Mouse (Mus musculus): ENCODE results near the gene Tigar.

Gene Tigar

DNA sequence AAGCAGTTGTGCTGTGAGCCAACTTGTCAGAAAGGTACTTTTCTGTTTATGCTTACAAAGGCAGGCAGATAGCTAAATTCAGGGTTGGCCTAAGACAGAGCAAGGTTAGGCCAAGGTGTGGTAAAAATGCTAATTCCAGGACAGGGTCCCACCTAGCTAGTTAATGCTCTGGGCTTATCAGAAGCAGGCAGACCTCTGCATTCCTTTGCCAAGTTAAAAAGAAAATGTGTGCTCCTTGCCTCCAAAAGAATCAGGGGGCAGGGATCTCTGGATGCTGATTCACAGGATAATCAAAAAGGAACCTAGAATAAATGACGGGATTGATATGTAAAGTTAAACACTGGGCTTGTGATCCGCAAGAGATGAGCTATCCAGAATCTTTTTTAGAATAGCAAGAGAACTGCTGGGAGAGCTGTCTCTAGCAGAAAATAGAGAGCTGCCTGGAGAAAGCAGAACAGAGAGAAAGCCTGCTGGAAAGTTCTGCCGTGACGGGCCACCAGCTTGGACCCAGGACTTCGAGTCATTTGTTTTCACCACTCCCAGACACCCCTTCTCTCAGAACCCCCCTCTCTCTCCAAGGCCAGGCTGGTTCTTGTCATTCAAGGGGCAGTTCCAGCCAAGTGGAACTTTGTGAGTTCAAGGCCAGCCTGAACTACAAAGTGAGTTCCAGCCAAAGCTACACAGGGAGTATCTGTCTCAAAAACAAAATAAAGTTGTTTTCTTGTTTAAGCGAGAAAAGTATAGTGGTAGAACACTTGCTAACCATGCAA lies 5.7 kb downstream of the Tigar start:
- in situ Hi-C loops (cut with MboI; ENCODE audit: low sequenced_read_pairs) = no loop called here

DNA sequence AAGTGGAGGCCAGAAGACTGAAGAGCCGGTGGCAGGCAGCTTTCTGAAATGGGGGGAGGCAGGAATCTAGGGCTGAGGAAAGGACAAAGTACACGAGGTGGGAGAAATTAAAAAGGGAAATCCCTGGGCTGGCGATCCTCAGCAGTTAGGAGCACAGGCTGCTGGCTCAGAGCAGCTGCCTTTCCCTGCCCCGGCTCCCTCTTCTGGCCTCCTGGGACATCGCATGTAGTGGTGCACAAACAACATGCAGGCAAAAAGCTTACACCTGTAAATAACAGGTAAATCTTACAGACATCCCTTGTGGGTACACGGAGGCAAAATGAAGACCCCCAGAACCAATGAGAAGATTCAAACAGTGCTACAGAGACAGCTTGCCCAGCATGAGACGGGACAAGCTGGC lies 14.8 kb downstream of the Tigar start:
- in situ Hi-C loops (cut with MboI; ENCODE audit: low sequenced_read_pairs) = no loop called here

DNA sequence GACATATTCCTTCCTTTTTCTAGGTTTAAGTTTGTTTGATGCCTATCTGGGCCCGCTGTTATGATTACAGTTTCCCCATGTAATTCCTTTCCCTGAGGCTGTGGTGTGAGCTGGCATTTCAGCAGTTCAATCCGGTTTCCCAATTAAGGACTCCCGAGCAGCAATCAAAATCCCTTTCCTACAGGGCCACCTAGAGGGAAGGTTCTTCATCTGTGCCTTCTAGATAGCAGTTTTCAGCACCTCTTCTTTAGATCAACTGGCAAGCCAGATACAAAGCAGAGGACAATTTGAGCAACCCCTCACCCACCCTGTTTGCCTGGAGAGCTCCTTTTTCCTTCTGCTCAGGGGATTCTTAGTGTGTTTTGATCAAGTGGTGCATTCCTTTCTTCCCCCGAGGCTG lies 22.6 kb downstream of the Tigar start:
- in situ Hi-C loops (cut with MboI; ENCODE audit: low sequenced_read_pairs) = no loop called here

DNA sequence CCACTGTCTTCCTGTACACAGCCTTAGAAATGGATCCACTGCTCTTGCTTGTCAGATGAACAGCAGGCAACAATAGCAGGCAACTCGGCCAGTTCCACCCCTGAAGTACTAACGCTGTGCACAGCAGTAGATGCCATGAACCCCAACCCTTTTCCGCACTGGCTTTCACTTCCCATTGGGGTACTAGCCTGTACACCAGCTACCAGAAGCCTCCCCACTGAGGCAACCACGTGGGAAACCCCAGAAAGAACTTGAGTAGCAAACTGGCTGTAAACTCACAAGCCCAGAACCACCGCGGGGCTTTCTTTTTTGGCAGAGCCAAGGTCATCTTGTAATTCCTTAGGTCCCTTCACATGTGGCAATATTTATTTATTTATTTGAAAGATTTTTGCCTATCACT lies 27.5 kb downstream of the Tigar start:
- in situ Hi-C loops (cut with MboI; ENCODE audit: low sequenced_read_pairs) = no loop called here

DNA sequence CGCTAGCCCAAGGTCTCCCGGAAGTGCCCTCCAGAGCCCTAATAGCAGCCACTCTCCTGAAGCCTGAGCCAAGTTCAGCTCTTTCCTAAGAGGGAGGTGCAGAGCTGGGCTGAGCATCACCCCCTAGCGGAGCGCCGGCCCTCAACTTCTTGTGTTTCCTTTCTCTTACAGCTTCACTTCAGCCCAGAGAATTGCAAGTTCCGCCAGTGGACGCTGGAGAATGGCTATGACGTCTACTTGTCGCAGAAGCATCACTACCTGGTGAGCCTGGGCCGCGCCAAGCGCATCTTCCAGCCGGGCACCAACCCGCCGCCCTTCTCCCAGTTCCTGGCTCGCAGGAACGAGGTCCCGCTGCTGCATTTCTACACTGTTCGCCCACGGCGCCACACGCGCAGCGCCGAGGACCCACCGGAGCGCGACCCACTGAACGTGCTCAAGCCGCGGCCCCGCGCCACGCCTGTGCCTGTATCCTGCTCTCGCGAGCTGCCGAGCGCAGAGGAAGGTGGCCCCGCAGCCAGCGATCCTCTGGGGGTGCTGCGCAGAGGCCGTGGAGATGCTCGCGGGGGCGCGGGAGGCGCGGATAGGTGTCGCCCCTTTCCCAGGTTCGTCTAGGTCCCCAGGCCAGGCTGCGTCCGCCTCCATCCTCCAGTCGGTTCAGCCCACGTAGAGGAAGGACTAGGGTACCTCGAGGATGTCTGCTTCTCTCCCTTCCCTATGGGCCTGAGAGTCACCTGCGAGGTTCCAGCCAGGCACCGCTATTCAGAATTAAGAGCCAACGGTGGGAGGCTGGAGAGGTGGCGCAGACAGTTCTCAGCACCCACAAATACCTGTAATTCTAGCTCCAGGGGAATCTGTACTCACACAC lies 29.3 kb downstream of the Tigar start:
- in situ Hi-C loops (cut with MboI; ENCODE audit: low sequenced_read_pairs) = no loop called here

DNA sequence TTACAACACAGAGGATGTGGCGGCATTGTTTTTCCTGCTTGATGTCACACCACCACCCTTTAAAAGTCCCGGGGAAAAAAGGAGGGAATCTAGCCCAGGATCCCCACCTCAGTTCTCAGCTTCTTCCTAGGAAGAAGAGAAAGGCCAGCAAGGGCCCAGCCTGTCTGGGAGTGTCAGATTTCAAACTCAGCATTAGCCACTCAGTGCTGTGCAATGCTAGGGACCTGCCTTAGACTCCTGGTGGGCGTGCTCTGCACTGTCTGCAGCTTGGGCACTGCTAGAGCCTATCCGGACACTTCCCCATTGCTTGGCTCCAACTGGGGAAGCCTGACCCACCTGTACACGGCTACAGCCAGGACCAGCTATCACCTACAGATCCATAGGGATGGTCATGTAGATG lies 36.5 kb downstream of the Tigar start, which contains the start of gene Fgf23:
Fgf23 (plus strand) TSS at position 86 of the 400 bp plus-strand sequence.
- in situ Hi-C loops (cut with MboI; ENCODE audit: low sequenced_read_pairs) = no loop called here

DNA sequence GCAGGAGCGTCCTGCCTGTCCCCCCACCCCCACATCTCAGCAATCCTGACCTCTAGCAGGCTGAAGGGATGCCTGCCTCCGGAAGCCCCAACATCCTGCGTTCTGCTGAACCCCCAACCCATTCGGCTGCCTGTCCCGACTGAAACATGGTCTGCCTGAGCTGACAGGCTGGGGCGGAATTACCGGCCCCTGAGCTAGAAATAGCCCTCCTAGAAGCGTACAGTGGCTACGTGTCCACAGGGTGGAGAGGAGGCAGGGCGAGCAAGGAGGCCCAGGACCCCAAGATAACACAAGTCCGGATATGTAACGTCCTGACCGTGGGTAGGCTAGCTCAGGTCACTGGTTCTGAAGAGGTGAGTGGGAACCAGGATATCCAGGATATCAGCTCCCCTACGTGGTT lies 44.5 kb downstream of the Tigar start:
- in situ Hi-C loops (cut with MboI; ENCODE audit: low sequenced_read_pairs) = no loop called here

DNA sequence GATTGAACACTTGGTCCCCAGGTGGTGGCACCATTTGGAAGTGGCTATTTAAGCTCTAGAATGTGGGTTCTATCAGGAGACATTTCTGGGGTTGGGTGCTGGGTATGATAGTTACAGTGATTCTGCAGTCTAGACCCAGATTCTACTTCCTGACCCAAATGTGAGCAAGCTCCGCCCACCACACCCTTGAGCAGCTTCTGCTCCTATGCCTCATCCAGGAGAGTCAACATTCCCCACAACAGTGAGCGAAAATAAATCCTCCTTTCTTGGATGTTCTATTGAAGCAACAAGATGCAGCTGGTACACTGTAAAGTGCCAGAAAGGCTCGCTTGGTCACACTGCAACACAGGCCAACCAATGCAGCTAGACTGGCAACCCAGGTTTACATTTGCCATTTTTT lies 45.4 kb downstream of the Tigar start:
- in situ Hi-C loops (cut with MboI; ENCODE audit: low sequenced_read_pairs) = no loop called here

DNA sequence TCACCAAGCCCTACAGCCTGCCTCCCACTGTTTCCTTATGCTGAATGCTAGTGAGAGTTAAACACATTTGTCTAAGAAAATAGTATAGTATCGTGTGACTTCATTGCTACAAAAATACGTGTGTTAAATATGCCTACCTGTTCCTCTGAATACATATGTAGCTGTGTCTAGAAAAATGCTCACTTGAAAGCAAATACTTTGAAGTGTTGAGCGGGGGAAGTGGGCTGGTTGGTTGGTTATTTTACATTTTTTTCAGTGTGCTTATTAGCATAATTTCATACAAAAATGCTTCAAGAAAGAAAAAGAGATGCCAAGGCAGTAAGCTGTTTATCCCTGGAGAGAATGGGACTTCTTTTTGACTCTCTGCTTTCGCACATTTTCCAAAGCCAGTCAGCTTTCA lies 49.4 kb downstream of the Tigar start:
- in situ Hi-C loops (cut with MboI; ENCODE audit: low sequenced_read_pairs) = no loop called here

DNA sequence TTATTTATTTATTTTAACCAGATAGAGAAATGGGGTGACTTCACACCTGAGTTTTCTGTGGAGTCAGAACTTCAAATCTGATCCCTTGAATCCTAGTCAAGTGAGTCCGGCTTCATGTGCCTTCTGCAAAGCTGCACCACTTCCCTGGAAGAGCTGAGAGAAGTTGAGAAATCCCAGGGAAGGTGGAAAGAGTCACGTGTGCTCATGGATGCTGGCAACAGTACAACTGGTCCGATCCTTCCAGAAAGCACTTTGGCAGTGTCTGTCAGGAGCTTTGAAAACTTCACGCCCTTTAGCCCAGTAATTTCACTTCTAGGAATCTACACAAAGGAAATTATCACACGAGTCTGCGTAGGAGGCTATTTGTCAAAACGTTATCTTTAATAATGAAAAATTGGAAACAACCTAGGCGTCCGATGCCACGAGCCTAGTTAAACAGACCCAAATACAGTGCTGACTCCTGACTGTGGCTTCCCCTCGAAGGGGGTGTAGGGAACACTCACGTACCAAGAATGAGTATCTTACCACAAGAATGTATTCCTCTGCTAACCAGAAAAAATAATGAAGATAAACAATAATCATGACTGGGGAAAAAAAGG lies 52.3 kb downstream of the Tigar start:
- in situ Hi-C loops (cut with MboI; ENCODE audit: low sequenced_read_pairs) = no loop called here

DNA sequence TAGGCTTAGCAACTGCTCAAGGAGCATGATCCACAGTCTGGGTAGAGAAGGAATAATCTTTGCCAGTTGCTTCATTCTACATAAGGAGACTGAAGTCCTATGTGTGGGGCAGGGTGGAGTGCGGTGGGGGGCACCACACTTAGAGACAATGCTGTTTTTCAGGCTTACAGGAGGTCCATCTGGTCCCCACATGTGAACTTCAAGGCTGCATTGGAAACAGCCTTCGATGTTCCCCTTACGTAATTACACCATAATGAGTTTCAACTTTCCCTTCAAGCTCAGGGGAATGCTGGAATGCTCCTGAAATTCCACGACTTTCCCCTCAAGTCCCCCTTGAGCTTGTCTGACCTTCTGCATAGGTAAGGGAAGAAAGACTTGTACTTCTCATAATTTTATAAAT lies 58.5 kb downstream of the Tigar start:
- in situ Hi-C loops (cut with MboI; ENCODE audit: low sequenced_read_pairs) = no loop called here

DNA sequence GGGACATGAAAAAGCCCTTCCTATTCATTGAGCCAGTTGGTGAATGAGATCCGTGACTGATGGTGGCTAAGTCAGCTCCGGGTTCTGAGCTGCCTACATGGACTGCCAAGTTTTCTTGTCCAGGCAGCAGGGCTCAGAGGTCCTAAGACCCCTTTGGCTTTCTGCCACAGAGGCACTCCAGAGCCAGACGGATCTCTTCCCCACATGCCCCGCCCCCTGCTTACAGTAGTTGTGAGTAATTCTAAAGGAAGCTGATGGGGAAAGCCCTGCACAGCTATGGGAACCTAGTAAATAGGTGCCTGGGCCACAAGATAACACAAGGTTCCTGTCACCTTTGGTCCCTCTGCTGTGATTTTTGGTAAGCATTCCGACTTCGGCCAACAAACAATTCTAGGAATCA lies 64.4 kb downstream of the Tigar start:
- in situ Hi-C loops (cut with MboI; ENCODE audit: low sequenced_read_pairs) = no loop called here

Data from CH12F3 (cell line).